Mouse (Mus musculus) CD4-positive helper T cell, adult 2 months (primary cell): ENCODE results near the gene Wnt10b.
"Not testable (repeated sequence)": the region's sequence is repeated elsewhere in the genome, so short reads cannot be mapped to it uniquely, and the experiment has no call there.

Source experiments
- DNase-seq: peaks from one replicate; pipeline ENCODE4 v3.0.0-alpha.2; 2012; ENCODE audit warnings: low read depth, missing footprints, low spot score

The Wnt10b gene

DNA sequence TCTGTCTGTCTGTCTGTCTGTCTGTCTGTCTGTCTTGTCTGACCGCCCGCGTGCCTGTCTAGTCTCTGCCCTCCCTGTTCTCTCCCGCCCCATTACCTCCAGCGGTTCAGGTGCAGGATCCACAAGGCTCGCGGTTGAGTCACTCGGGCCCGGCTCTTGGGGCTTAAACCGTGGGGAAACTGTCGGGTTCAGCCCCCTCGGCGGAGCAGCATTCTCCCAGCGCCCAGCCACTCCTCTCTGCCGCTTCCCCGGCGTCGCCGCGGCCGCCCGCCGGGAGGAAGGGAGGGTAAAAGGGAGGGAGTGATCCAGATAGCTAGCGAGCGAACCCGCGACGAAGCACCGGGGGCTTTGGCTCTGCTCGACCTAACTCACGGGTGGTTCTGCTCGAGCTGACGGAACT lies at the start of gene Wnt10b:
TSS of gene Wnt10b (minus strand) at position 389 of the 400 bp plus-strand sequence.
- no peak for DNase-seq

DNA sequence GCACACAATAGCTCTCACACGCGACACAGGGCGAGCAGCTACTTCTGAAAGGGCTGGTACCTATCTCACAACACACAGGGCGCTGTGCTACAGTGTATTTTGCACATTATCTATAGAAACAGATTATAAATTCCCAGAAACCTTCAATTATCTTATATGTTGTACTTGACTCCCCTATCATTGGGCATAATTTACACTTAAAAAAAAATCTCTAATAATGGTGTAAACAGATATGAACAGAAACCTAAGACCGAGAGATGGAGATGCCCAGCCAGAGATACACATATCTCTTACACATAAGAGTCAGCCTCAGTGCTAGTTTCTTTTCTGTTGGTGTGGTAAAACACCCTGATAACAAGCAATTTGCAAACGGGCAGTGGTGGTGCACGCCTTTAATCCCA lies 49.7 kb upstream of the Wnt10b start:
- DNase-seq = no peak

DNA sequence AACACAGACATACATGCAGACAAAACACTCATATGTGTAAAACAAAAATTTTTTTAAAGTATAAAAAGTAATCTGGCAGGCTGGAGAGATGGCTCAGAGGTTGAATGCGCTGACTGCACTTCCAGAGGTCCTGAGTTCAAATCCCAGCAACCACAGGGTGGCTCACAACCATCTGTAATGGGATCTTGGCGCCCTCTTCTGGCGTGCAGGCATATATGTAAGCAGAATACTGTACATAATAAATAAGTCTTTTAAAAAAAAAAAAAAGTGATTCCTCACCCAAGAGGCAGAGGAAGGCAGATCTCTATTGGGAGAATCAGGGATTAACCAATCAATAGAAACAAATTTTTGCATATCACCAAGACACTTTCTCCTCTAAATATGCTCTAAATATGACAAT lies 45.5 kb upstream of the Wnt10b start:
- DNase-seq = peak; percentile 46

DNA sequence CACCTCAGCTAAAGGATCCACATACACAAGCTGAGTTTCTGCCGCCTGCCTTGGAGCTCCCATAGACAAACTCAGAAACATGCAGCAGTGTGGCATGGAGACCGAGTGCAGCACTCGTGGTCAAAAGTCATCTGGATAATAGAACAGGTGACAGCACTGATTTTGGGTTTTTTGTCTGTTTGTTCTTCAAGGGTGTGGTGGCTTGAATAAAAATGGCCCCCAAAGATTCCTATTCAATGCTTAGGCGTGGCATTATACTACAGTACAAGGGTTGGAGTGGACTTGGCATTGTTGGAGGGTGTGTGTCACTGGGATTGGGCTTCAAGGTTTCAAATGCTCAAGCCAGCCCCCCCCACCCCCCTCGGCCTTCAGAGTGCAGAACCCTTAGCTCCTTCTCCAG lies 44.2 kb upstream of the Wnt10b start:
- DNase-seq = no peak

DNA sequence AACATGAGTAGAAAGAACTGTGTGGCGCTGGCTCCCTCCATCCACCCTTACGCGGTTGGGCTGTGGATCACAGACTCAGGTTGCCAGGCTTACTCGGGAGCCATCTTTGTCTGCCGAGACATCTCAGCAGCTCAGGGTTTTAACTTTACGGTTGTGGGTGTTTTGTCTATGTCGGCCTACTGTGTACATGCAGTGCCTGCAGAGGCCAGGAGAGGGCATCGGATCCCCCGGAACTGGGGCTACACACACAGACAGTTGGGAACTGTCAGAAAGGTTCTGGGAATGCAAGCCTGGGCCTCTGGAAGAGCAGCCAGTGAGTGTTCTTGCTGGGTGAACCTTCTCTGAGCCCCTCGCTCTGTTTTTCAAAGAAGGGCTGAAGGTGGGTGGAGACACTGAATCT lies 43.5 kb upstream of the Wnt10b start:
- peak; percentile 50 for DNase-seq

DNA sequence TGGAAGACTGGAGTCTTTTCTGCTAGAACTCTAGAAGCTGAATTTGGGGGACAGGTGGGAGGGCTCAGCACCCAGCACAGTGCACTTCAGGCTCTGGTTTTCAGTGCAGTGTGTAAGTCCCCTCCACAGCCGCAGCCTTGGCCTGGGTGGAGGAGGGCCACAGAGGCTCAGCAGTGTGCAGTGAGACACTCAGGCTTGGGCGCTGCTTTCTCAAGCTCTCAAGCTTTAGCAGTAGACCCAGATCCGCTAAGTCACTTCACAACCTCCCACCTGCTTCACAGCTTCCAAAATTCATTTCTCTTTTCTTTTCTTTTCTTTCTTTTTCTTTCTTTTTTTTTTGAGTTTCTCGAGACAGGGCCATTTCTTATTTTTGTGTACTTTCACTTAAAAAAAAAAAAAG lies 43.0 kb upstream of the Wnt10b start:
- no peak for DNase-seq

DNA sequence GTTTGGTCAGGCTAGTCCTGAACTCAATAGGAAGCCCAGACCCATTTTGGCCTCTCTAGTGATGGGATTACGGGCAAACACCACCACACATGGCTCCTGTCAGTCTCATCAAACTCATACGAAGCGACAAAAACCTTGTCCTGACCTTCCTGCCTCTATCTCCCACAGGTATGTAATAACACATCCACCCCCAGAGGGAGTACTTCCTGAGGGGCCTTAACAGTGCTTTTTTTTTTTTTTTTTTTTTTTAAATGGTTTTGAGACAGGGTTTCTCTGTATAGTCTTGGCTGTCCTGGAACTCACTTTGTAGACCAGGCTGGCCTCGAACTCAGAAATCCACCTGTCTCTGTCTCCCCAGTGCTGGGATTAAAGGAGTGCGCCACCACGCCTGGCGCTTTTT lies 40.2 kb upstream of the Wnt10b start:
- no peak for DNase-seq

DNA sequence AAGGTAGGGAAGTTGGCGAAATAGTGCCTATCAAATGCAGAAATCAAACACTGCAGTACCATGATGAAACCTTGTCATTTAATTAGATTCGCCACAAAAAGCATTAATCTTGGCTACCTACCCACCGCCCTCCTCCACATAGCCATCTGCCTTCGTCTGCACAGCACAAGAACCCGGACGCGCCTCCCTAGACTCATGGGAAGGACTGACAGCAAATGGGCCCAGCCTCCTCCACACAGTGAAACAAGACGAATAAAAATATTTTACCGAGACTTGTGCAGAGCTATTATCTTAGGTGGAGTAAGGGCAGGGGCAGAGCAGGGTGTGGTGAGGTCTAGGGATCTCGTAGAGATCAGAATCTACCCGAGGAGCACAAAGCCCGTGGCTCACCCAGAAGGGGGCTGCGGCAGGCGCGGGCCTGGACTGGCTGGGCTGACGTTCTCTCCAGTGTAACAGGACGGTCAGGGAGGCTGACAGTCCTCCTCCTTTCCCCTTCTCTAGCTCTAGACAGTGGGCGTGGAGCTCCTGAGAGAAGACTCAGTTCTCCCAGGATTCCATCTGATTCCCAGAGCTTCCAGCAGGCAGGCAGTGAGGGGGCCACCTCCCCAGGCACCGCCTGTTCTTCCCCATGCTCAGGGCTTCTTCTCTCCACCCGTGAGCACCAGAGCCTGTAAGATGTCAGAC lies 34.9 kb upstream of the Wnt10b start:
- no peak for DNase-seq

DNA sequence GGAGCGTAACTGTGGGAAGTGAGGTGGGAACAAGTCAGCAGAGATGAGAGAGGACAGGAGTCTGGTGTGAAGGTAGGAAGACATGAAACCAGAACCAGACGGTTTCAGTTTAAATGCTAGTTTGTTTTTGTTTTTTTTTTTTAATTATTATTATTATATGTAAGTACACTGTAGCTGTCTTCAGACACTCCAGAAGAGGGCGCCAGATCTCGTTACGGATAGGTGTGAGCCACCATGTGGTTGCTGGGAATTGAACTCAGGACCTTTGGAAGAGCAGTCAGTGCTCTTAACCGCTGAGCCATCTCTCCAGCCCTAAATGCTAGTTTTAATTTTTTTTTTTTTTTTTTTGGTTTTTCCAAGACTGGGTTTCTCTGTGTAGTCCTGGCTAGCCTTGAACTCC lies 32.3 kb upstream of the Wnt10b start:
- DNase-seq = not testable (repeated sequence)

DNA sequence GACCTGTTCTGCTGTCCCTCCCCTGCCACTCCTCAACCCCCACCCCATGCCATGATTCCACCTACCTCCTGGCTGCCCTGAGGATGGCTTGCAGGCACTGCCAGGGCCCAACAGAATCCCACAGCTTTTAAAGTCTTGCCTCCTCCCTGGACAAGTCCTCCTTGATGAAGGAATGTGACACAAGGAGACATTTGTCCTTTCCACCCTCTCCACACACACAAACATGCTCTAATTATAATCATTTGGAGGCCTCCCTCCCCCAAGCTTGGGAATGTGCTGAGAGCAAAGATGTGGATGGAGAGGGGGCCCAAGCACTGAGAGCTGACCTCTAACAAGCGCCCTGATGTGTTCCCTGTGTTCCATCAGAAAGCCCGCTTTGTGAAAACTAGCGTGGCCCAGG lies 31.4 kb upstream of the Wnt10b start, which contains the start of gene Ddn:
TSS of gene Ddn (minus strand) at position 101 of the 400 bp plus-strand sequence.
- DNase-seq = no peak

DNA sequence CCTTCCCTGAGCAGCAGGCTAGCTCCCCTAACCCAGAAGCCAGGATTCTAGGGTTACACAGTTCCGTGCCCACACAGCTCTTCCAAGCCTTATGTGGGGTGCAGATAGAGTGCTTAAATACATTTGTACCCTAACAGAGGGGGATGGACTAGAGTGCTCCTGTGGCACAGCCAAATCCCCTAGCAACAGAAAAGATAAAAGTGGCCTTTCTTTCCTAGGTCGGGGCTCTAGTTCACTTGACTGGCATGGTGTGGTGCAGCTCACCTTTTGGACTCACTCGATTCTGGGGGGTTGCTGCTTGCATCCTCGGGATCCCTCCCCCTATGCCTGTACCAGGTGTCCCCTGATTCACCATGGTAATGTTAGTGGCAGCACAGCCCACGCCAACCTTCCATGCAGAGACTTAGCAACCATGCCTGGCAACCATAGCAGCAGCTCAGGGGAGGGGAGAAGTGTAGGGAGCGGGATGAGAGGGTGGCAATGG lies 30.7 kb upstream of the Wnt10b start:
- no peak for DNase-seq

DNA sequence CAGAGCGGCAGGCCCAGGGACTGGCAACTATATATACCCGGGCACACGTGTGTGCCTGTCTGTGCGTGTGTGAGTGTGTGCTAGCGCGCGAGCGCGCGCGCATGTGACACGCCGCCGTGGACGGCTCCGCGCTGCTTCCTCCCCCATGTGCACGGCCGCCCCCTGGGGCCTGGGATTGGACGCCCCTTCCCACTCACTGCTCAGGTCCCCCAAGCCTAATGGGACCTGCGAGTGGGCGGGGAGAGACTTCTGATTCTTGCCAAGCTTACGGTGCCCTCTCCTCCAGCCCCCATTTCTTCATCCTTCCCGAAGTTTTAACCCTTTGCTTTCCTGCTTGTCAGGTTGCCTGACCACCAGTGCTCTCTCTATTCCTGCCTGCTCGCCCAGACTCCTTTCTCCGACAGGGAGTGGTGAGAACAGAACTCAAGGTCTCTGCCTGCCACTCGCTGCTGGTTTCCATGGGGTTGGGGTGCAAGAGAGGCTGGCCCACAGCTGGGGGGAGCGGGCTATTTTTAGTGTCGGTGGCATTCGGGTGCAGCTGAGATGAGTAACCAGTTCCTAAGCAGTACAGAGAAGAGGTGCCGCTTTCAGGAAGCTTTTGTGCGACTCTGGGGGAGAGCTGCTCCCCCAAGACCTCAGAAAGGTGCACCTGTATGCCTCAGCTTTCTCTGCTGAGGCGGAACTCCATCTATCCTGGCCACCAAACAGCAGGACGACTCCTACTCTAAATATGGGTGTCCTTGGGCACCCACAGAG lies 30.1 kb upstream of the Wnt10b start:
- peak; percentile 80 for DNase-seq

DNA sequence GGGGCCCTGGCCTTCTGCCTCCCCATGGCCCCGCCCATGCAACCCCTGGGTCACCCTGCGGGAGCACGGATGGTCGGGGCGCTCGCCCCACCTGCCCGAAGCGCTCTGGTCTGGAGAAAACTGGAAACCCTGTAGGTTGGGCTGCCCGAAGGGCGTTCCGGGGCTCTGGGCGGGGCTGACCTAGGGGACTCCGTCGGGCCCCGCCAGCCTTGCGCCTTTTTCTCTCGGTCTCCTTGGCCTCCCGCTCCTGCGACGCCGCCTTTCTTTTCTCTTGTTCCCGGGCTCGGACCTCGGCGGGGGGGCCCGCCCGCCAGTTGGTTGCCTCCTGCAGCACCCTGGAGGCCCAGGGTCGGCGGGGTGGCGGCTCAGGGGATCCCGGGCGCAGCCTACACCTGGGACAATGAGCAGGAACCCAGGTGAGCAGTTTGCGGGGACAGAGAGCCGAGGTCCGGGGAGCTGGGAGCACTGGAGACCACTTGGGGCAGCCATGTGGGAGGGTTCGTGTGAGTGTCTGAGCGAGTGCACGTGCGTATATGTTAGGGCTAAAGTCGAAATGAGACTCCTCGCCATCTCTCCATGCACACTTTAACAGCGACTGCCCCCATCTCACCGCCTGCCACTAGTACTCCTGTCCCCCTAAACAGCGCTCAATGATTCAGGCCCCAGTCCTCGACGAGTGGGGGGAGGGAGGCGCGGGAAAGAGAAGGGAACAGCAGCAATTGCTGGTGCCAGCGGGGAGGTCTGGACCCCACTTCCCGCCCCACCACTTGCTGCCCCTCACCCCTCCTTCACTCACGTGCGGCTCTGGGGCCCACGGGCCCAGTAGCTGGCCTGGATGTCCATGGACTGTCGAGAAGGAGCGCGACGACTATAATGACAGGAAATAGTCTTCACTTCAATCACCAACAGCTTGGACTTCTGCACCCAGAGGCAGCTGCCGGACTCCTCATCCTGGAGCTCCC lies 29.1 kb upstream of the Wnt10b start:
- DNase-seq = no peak

DNA sequence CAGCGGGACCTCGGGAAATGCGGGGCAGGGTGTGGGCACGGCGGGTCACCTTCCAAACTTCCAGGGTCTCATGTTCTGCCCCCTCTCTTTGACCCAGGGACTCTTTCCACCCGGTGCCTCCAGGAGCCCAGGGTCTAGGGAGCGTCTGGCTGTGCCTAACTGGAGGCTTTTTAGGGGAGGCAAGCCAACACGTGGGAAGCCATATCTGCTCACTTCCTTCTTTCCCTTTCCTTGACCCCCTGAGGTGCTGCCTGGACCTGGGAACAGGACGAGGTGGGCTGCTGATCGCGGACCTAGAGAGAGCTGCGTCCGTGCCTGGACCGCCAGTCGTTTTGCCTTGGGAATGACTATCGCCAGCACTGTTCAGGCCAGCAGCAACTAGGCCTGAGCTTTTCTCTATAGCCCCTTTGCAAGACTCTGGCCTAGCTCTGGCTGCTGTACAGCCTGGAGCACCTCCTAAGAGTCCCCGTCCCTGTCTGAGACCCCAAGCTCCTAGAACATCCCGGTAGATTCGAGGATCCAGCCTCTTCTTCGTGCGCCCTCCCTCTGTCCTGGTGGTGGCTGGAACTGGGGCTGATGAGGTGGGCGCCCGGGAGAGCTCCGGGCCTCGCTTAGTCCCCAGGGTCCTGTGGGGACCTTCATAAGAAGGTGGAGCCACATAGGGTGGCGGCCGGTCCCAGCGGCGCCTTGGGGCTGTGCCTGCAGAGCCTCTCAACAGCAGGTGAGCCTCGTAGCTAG lies 28.3 kb upstream of the Wnt10b start:
- DNase-seq = no peak

DNA sequence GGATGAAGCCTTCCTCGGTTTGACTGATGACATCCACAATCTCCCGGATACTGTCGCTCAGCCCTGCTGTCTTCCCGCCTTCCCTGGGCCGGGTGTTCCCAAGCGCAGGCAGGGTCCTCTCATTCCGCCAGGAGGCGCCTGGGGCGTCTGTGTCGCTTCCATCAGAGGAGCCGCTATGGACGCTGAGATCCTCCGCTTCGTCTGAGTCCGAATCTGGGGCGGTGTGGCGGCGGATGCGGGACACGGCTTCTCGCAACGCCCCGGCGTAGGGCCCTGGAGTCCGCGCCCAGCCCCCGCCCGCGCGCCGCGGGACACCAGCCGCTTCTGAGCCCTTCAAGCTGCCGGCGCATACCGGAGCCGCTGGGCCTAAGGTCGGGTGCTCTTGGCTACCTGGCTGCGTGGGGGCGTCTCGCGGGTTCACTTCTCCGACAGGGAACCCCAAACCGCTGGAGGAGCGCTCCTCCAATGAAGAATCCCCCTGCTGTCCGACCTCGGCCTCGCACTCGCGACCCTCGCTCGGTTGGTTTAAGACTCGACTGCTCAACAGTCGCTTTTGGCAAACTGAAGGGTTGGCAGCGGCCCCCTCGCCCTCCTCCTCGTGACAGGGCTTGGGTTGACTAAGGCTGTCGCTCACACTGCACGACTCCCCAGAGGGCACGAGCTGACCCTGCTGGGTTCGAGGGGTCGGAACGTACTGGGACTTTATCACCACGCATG lies 27.5 kb upstream of the Wnt10b start:
- peak; percentile 49 for DNase-seq

DNA sequence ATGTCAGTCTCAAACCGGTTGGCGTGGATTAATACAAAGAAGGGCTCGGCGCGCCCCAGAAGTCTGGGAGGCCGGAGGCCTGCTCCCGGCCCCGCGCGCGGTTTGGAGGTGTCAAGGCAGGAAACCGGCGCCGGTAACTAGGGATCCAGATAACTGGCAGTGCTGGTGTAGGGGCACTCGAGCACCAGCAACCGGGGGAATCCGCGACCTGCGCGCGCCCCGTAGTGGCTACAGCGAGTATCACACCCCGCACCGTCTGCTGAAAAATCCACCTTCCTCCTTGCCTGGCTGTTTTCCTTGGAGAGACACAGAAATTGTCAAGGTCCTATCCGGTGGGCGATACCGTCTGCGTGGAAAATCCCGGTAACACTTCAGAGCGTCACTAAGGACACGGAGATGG lies 26.1 kb upstream of the Wnt10b start:
- peak; percentile 71 for DNase-seq

DNA sequence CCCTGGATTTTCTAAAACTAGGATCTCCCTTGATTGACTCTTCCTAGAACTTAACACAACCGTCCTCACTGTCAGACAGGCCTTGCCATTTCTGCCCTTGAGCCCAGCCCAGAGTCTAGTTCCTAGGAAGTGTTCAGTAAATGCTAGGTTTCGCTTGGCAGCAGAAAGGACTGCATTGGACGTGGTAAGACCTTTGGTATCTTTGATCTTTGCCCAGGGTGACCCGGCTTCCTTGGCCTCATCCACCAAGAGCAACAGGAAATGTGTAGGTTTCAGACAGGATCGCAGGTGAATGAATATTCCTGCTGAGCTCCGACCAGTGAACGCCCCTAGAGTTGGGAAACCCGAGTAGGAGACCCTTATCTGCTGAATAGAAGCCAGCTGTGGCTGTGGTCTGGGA lies 25.0 kb upstream of the Wnt10b start:
- no peak for DNase-seq

DNA sequence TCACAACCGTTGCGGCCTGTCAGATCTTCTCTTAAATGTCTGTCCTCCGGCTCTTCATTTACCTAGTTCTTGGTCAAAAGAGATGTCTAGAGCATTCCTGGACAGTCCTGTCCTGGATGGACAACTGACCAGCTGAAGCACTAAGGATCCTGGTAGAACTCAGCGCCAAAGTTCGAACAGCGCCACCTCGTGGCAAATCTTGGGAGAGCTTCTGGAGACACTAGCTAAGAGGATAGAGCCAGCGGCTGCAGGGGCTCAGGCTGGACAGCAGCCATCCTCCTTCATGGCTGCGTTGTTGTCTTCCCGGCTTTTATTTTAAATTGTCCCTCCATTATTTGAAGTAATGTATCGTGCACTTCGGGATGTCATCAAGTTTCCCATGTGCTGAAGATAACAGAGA lies 21.4 kb upstream of the Wnt10b start:
- peak; percentile 65 for DNase-seq

DNA sequence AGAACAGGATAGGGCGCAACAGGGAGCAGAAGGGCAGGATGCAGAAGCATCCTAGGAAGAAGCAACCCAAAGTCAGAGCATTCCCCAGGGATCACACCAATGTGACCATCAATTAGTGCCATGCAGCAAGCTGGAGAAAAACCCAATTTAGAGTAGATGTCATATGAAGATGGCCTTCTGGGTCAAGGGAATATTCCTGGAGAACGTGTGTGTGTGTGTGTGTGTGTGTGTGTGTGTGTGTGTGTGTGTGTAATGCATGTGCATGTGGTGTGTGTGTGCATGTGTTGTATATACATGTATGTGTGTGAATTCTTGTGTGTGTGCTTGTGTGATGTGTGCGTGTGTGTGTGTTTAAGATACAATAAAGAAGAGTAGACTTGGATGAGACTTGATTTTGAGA lies 21.0 kb upstream of the Wnt10b start:
- no peak for DNase-seq

DNA sequence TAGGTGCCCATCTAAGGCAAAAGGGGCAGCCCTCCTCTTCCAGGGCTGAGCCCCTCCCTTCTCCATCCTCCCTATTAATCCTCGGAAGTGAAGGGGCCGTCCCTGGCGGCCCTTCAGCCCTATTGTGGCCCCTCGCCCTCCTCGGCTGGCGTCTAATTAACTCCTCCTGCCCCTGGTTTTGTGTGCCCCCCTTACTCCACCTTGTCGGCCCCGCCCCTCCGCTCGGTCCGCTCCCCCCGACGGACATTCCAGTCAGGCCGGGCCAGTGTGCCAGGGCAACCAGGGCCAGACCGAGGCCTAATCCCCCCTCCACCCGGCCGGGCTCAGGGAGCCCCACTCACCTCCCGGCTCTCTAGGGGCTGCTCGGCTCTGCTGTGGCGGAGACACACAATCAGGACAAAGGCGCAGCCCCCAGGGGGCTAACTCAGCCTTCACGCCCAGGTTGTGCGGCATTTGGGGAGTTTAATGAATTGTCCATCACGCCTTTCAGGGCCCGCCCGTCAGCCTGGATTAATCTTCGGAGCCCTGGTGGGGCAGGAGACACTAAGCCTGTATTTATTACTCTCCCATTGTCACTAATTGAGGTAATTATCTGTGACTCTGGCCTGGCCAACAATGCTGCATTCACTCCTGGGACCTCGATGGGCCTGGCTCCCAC lies 20.0 kb upstream of the Wnt10b start:
- DNase-seq = no peak
